Mouse (Mus musculus) frontal cortex, postnatal 10 days (tissue): ENCODE results near the gene Ksr1.

Experiments
- DNase-seq, 2 experiments: peaks; one replicate each; pipeline ENCODE4 v3.0.0; 2022; ENCODE audit warnings: low spot score in 2 of 2, mixed read lengths in 1 of 2

Gene Ksr1

GRCm38 (mm10) chr11:79045231-79045630 lies 101.0 kb downstream of the Ksr1 start:
- no peak for DNase-seq

- no peak for DNase-seq
Observed at GRCm38 (mm10) chr11:79044798-79045197, 101.4 kb downstream of the Ksr1 start.

GRCm38 (mm10) chr11:79041908-79042430 lies 104.2 kb downstream of the Ksr1 start:
- DNase-seq = no peak

- no peak for DNase-seq
Observed at GRCm38 (mm10) chr11:79039488-79039887, 106.7 kb downstream of the Ksr1 start.

GRCm38 (mm10) chr11:79037555-79037954 lies 108.7 kb downstream of the Ksr1 start:
- no peak for DNase-seq

GRCm38 (mm10) chr11:79036324-79036723 lies 109.9 kb downstream of the Ksr1 start:
- no peak for DNase-seq

- no peak for DNase-seq
Observed at GRCm38 (mm10) chr11:79033636-79034035, 112.6 kb downstream of the Ksr1 start.

- no peak for DNase-seq
Observed at GRCm38 (mm10) chr11:79033021-79033420, 113.2 kb downstream of the Ksr1 start.

- no peak for DNase-seq
Observed at GRCm38 (mm10) chr11:79031452-79031746, 114.8 kb downstream of the Ksr1 start.

- peak; percentile 56 to 81 for DNase-seq
Observed at GRCm38 (mm10) chr11:79030570-79031451, 115.4 kb downstream of the Ksr1 start.

GRCm38 (mm10) chr11:79023751-79024150 lies 122.5 kb downstream of the Ksr1 start:
- DNase-seq = no peak

GRCm38 (mm10) chr11:79023342-79023741 lies 122.9 kb downstream of the Ksr1 start:
- no peak for DNase-seq

GRCm38 (mm10) chr11:79022836-79023235 lies 123.4 kb downstream of the Ksr1 start:
- DNase-seq = no peak

GRCm38 (mm10) chr11:79020535-79021045 lies 125.6 kb downstream of the Ksr1 start:
- DNase-seq = no peak

- no peak for DNase-seq
Observed at GRCm38 (mm10) chr11:79019839-79020534, 126.2 kb downstream of the Ksr1 start.

- DNase-seq = peak in 1 of 2 experiments; percentile 59
Observed at GRCm38 (mm10) chr11:79018954-79019704, 127.1 kb downstream of the Ksr1 start.

GRCm38 (mm10) chr11:79017161-79017606 lies 129.0 kb downstream of the Ksr1 start:
- DNase-seq = no peak

- no peak for DNase-seq
Observed at GRCm38 (mm10) chr11:79016236-79016635, 130.0 kb downstream of the Ksr1 start.

GRCm38 (mm10) chr11:79015660-79016215 lies 130.5 kb downstream of the Ksr1 start:
- no peak for DNase-seq

GRCm38 (mm10) chr11:79014602-79015325 lies 131.4 kb downstream of the Ksr1 start:
- DNase-seq = no peak

- no peak for DNase-seq
Observed at GRCm38 (mm10) chr11:79013806-79014205, 132.4 kb downstream of the Ksr1 start.
